In the genomic region with DNA sequence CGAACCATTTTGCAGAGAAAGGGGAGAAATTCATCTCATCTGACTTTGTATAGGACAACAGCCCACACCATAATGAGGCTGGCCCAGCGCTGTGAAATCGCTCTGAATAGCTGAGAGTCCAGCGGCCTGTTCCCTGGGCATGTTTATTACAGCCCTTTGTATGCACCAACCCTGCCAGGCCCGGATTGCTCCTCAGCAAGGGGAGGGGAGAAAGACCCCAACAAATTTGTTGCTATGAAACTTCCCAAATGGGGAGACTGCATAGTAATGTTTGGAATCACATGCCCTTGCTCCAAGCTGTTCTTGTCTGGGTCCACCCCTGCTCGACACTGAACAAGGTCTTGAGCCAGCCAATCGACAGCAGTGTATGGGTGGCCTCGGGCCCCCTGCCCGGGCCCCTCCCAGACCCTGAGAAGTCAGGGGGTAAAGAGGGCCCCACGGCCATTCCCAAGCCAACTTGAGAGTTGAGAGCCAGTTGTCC, we compare ENCODE assay signal across 14 mouse cellular contexts.
DNase-seq lines count a peak whose midpoint lies in the region; ATAC-seq and TF ChIP-seq lines count a peak whose summit lies in the region.
"Had no signal": no experiment of that assay in that cellular context is flagged by ENCODE, and none has a peak within 500 bp of the region (broad histone marks: within the 10 kb centered on the region; RNA-seq: fewer than 3 reads in every experiment).

No protein-coding gene starts in this region.

- no peak for TF ChIP-seq EP300 in stomach, postnatal 0 days (optimal IDR thresholded peaks at IDR 0.05)

- no peaks in the 10 kb centered on the region for H3K27me3 ChIP-seq in forebrain, postnatal 0 days (ENCODE audit: insufficient read depth, low read length)
- peaks cover 56% of the 10 kb centered on the region for H3K27me3 ChIP-seq in midbrain, embryonic 13.5 days
- no peaks in the 10 kb centered on the region for H3K27me3 ChIP-seq in stomach, postnatal 0 days (ENCODE audit: control insufficient read depth, insufficient read depth, low read length)

- H3K9ac ChIP-seq in forebrain, postnatal 0 days = no peak overlapping the region
- peak overlapping the region; percentile 25; the same call in 1 of the 2 replicates for H3K9ac ChIP-seq in midbrain, embryonic 13.5 days (replicated peaks)
- no peak overlapping the region for H3K9ac ChIP-seq in stomach, postnatal 0 days (ENCODE audit: low read length)

- no peaks in the 10 kb centered on the region for H3K4me1 ChIP-seq in forebrain, postnatal 0 days (ENCODE audit: insufficient read depth)
- peaks cover 52% of the 10 kb centered on the region for H3K4me1 ChIP-seq in midbrain, embryonic 13.5 days (replicated peaks)
- no peaks in the 10 kb centered on the region for H3K4me1 ChIP-seq in stomach, postnatal 0 days (replicated peaks; ENCODE audit: control insufficient read depth, insufficient read depth)

- H3K4me2 ChIP-seq in forebrain, postnatal 0 days (ENCODE audit: low read depth) = no peak overlapping the region
- peak overlapping the region; percentile 16; the same call in 1 of the 2 replicates for H3K4me2 ChIP-seq in midbrain, embryonic 13.5 days (replicated peaks)
- H3K4me2 ChIP-seq in stomach, postnatal 0 days (replicated peaks; ENCODE audit: low read depth) = no peak overlapping the region

- no peak for TF ChIP-seq CTCF in forebrain, postnatal 0 days (IDR thresholded peaks at IDR 0.05; ENCODE audit: low read depth)
- no peak for TF ChIP-seq CTCF in stomach, postnatal 0 days (IDR thresholded peaks at IDR 0.05; ENCODE audit: low read depth)

- no peaks in the 10 kb centered on the region for H3K9me3 ChIP-seq in forebrain, postnatal 0 days (ENCODE audit: low read length)
- no peaks in the 10 kb centered on the region for H3K9me3 ChIP-seq in midbrain, embryonic 13.5 days
- no peaks in the 10 kb centered on the region for H3K9me3 ChIP-seq in stomach, postnatal 0 days (ENCODE audit: control insufficient read depth, low read length)

- no peaks in the 10 kb centered on the region for H3K36me3 ChIP-seq in forebrain, postnatal 0 days (ENCODE audit: insufficient read depth)
- no peaks in the 10 kb centered on the region for H3K36me3 ChIP-seq in midbrain, embryonic 13.5 days
- H3K36me3 ChIP-seq in stomach, postnatal 0 days (ENCODE audit: control insufficient read depth, insufficient read depth, low read length) = no peaks in the 10 kb centered on the region

- no peak overlapping the region for H3K4me3 ChIP-seq in forebrain, postnatal 0 days (ENCODE audit: low read depth, low read length)
- H3K4me3 ChIP-seq in midbrain, embryonic 13.5 days (replicated peaks) = no peak overlapping the region
- no peak overlapping the region for H3K4me3 ChIP-seq in stomach, postnatal 0 days (ENCODE audit: low read depth, low read length)

- ATAC-seq in forebrain, postnatal 0 days = peak; percentile 75
- ATAC-seq in midbrain, embryonic 13.5 days = peak; percentile 89
- ATAC-seq in stomach, postnatal 0 days (ENCODE audit: low FRiP score, low TSS enrichment) = peak; percentile 63; the same call in 1 of the 2 replicates

- intact Hi-C loops in left cerebral cortex, postnatal 4 days (cut with DNase I) = no loop called here
- intact Hi-C loops in left cerebral cortex, postnatal 10 days (cut with DNase I) = no loop called here

- 18% methylated on average over 10 of the region's 10 CpGs for WGBS in forebrain, postnatal 0 days
- WGBS in midbrain, embryonic 13.5 days = 7% methylated on average over 10 of the region's 10 CpGs
- WGBS in stomach, postnatal 0 days = 32% methylated on average over 10 of the region's 10 CpGs

- H3K27ac ChIP-seq in forebrain, postnatal 0 days (ENCODE audit: low read depth, low read length) = no peak overlapping the region
- peak overlapping the region; percentile 62 for H3K27ac ChIP-seq in midbrain, embryonic 13.5 days
- H3K27ac ChIP-seq in stomach, postnatal 0 days (replicated peaks) = peak overlapping the region; percentile 61

- peak; percentile 51 for DNase-seq in left cerebral cortex, postnatal 4 days
- DNase-seq in left cerebral cortex, postnatal 10 days (ENCODE audit: extremely low spot score in 1 of 2, low spot score in 2 of 2) = no peak
- peak; percentile 26 for DNase-seq in forebrain, postnatal 0 days
- DNase-seq in stomach, postnatal 0 days (ENCODE audit: low spot score) = no peak
- DNase-seq in right cerebral cortex, postnatal 10 days (ENCODE audit: low spot score in 2 of 2) = no peak
- no peak for DNase-seq in thymus, postnatal 10 days (ENCODE audit: low spot score in 2 of 2)
- no peak for DNase-seq in spleen, postnatal 4 days (ENCODE audit: low spot score in 2 of 2)
- DNase-seq: cerebellum, adult 9-11 months; heart, adult 18-20 months; kidney, postnatal 4 days; lung, adult 18-20 months; right cerebral cortex, postnatal 4 days; thymus, adult 18-20 months had no signal

Comparison
In these comparisons a context has a peak if more than half of its experiments do, and no peak if none do; other contexts are left out.
1. DNase-seq: peak in left cerebral cortex, postnatal 4 days (single experiment) and forebrain, postnatal 0 days (single experiment); none in left cerebral cortex, postnatal 10 days (0 of 2), stomach, postnatal 0 days (single experiment), right cerebral cortex, postnatal 10 days (0 of 2), thymus, postnatal 10 days (0 of 2) and spleen, postnatal 4 days (0 of 2).
2. Peak in every context shown above with its lines, with median percentiles within 50 percentile points of each other: ATAC-seq.